Mouse (Mus musculus) ES-Bruce4 (cell line): ENCODE results near the gene Mitf.

Experiments
- CTCF ChIP-seq: IDR thresholded peaks from one replicate; pipeline ENCODE4 v1.8.1; 2011; ENCODE audit warnings: low read depth, low read length
- EP300 ChIP-seq: IDR thresholded peaks from 2 replicates; pipeline ENCODE4 v1.6.1; 2011; ENCODE audit warnings: low read depth, low read length; ENCODE audit not compliant: insufficient read depth
- POLR2A ChIP-seq: IDR thresholded peaks from one replicate; pipeline ENCODE4 v1.8.1; 2011; ENCODE audit warnings: low read length; ENCODE audit not compliant: insufficient read depth

DNA sequence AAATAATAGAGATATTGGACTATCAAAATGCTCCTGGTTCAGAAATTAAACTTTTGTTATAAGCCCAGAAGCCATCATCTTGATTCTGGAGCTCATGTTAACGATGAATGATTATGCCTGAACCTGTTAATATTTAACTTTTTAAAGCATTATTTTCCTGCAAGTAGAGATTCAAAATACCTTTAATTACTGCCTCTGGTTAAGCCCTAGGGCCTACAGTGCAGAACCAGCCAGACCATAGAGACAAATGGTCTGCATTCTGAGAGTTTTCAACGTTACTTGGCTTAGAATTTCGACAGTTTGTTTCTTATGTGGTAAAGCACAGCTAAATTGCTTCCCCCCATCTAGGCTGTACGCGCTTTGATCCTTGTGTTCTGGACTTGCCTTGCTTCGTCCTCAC is 149.3 kb downstream of the Mitf start:
- TF ChIP-seq POLR2A (no peak), CTCF (no peak), EP300 (no peak)
